Mouse (Mus musculus) heart, embryonic 10.5 days (tissue): ENCODE data around the gene 1700010B08Rik. TPM values are rescaled to one million over a fixed set of nuclear protein-coding genes. Genes with fewer than 3 reads are reported as not detected.

ENCODE experiments used
- DNase-seq: peaks from one replicate; pipeline ENCODE4 v3.0.0-alpha.2; 2017; ENCODE audit warnings: low spot score
- H3K27ac ChIP-seq: fragments of 300-500 bp; sonication (generic); 2 replicates; pipeline ENCODE4 v1.5.1; 2016; ENCODE audit warnings: mild to moderate bottlenecking
- H3K27me3 ChIP-seq: fragments of 300-500 bp; sonication (generic); 2 replicates; pipeline ENCODE4 v1.6.1; 2016; ENCODE audit warnings: mild to moderate bottlenecking; ENCODE audit not compliant: poor library complexity, insufficient read depth, severe bottlenecking
- H3K36me3 ChIP-seq: fragments of 300-500 bp; sonication (generic); 2 replicates; pipeline ENCODE4 v1.6.1; 2016; ENCODE audit warnings: mild to moderate bottlenecking, moderate library complexity
- H3K4me1 ChIP-seq: fragments of 300-500 bp; sonication (generic); 2 replicates; pipeline ENCODE4 v1.6.1; 2016; ENCODE audit warnings: mild to moderate bottlenecking
- H3K4me3 ChIP-seq: fragments of 300-500 bp; sonication (generic); 2 replicates; pipeline ENCODE4 v1.5.1; 2016; ENCODE audit warnings: mild to moderate bottlenecking, moderate library complexity
- H3K9me3 ChIP-seq: fragments of 300-500 bp; sonication (generic); 2 replicates; pipeline ENCODE4 v1.6.1; 2016; ENCODE audit warnings: mild to moderate bottlenecking, moderate library complexity
- WGBS: fragments of 180-500 bp; shearing (Covaris S2); methylation state at CpG from one replicate; pipeline ENCODE4 v1.1.7; 2016; 5-methylcytosine and 5-hydroxymethylcytosine counted together
- microRNA-seq: library from miRNA; unstranded; fragments of <30 nt; microRNA quantifications from one replicate; pipeline ENCODE4, GENCODE M21; 2017
- polyA plus RNA-seq: library from polyadenylated mRNA; unstranded; fragments of >200 nt; fragmentation: Nextera tagmentation; extraction: Ambion mirVana; gene quantifications from 2 replicates; pipeline ENCODE4 v1.2.1, GENCODE M21; 2016

Gene 1700010B08Rik
- polyA plus RNA-seq, 1 experiment from 2014 or later: not detected

GRCm38 (mm10) chr2:173757624-173758155 is 38.5 kb downstream of the 1700010B08Rik start:
- Histone ChIP-seq H3K4me3 (no peak overlapping the region), H3K4me1 (peaks cover 40% of the 10 kb centered on the region), H3K27ac (no peak overlapping the region), H3K36me3 (0 out of 2 replicates have a peak, but pooled peaks cover 2% of the 10 kb centered on the region), H3K27me3 (no peaks in the 10 kb centered on the region), H3K9me3 (no peaks in the 10 kb centered on the region)
- 84% methylated on average over 8 of the region's 8 CpGs for WGBS
- no peak for DNase-seq

DNA sequence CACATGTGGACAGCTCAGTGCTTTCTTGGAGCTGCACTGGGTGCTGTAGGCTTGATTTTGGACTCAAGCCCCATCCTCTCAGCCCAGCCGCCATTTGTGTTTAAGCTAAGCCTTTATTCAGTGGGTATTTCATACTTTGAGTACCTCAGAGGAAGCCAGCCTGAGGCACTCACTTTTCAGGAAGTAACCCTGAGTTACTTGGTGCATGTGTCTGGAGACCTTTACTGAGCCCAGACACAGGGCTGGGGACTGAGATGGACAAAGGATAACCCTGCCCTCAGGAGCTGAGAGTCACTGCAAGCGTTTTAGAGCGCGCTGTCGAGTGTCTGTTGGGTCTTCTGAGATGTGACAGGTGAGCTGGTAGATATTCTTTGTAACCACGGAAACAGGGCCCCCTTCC is 41.4 kb downstream of the 1700010B08Rik start:
- Histone ChIP-seq H3K36me3 (peaks cover 11% of the 10 kb centered on the region; the same call in 1 of the 2 replicates), H3K27ac (0 out of 2 replicates have a peak overlapping the region, but pooled peaks have one; percentile 2), H3K4me1 (peaks cover 55% of the 10 kb centered on the region), H3K9me3 (no peaks in the 10 kb centered on the region), H3K27me3 (no peaks in the 10 kb centered on the region), H3K4me3 (no peak overlapping the region)
- 89% methylated on average over 6 of the region's 6 CpGs for WGBS
- DNase-seq: no peak

GRCm38 (mm10) chr2:173764629-173765028 is 45.4 kb downstream of the 1700010B08Rik start:
- DNase-seq: no peak
- no peak overlapping the region for H3K4me3 ChIP-seq
- 46% methylated on average over 3 of the region's 3 CpGs for WGBS
- peaks cover 14% of the 10 kb centered on the region; the same call in 1 of the 2 replicates for H3K36me3 ChIP-seq
- H3K27ac ChIP-seq: no peak overlapping the region
- no peaks in the 10 kb centered on the region for H3K9me3 ChIP-seq
- H3K27me3 ChIP-seq: no peaks in the 10 kb centered on the region
- H3K4me1 ChIP-seq: peaks cover 72% of the 10 kb centered on the region

DNA sequence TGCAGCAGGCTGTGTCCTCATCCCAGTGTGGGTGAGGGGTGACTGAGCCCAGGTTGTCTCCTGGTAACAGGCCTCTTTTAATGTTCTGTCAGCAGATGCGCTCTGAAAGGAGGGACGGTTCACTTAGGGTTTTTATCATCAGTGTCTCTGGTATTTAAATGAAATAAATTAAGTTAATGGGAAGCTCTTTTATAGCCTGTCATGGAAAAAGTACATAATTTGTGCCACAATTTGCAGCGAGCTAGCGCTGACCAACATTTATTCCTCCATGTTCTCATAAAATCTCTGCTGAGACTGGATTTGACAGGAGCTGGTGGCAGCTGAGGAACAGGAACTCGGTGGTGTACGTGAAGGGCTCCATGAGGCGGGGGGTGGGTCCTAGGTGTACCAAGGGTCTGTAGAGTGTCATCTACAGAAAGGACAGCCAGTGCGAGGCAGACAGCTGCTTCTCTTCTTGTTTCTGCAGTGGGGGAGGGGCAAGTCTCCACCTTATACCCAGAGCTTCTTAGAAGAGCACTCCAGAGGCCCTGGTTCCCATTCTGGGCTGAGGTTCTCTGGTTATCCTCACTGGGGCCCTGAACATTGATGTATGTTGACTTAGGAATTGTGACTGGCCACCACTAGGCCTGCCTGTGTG is 48.9 kb downstream of the 1700010B08Rik start:
- no peaks in the 10 kb centered on the region for H3K27me3 ChIP-seq
- H3K4me3 ChIP-seq: no peak overlapping the region
- DNase-seq: no peak
- H3K36me3 ChIP-seq: peaks cover 21% of the 10 kb centered on the region; the same call in 1 of the 2 replicates
- peak overlapping the region; percentile 42; the same call in 1 of the 2 replicates for H3K27ac ChIP-seq
- 53% methylated on average over 8 of the region's 8 CpGs for WGBS
- H3K9me3 ChIP-seq: no peaks in the 10 kb centered on the region
- H3K4me1 ChIP-seq: peaks cover 76% of the 10 kb centered on the region

DNA sequence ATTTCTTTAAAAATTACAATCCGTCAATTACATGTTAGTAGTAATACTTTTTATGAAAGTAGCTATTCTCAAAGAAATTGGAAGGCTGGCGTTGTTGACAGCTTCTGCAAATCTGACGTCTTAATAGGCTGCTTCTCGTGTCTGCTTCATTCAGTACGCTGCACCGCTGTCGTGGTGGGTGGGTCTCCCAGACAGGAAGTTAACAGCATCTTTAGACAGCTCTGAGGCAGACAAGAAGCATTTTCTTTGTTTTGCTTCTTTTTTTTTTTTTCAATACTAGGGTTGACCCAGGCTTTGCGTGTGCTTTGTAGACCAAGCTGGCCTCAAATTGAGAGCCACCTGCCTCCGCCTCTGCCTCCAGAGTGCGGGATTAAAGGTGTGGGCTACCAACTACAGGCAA is 50.0 kb downstream of the 1700010B08Rik start:
- H3K27ac ChIP-seq: no peak overlapping the region; the same call in 1 of the 2 replicates
- 57% methylated on average over 10 of the region's 10 CpGs for WGBS

GRCm38 (mm10) chr2:173770620-173771019 is 51.4 kb downstream of the 1700010B08Rik start:
- Histone ChIP-seq H3K9me3 (no peaks in the 10 kb centered on the region), H3K4me3 (no peak overlapping the region), H3K27ac (no peak overlapping the region), H3K36me3 (peaks cover 12% of the 10 kb centered on the region; the same call in 1 of the 2 replicates), H3K27me3 (no peaks in the 10 kb centered on the region), H3K4me1 (peaks cover 78% of the 10 kb centered on the region)
- DNase-seq: no peak
- 80% methylated on average over 5 of the region's 5 CpGs for WGBS

More for the DNA sequence above, 50.0 kb downstream of the 1700010B08Rik start:
- H3K9me3 ChIP-seq: no peaks in the 10 kb centered on the region
- peaks cover 77% of the 10 kb centered on the region for H3K4me1 ChIP-seq
- peaks cover 15% of the 10 kb centered on the region; the same call in 1 of the 2 replicates for H3K36me3 ChIP-seq
- no peak for DNase-seq
- H3K27me3 ChIP-seq: no peaks in the 10 kb centered on the region
- no peak overlapping the region for H3K4me3 ChIP-seq

Small RNAs within 50 kb of the gene (microRNA-seq; reads per million reads assigned to microRNA genes)
- not detected for gene Mir6340

Other genes with a start within 250 kb of the 1700010B08Rik start
- not detected in 2 replicates for gene 1700021F07Rik, start 196.8 kb upstream of the 1700010B08Rik start, polyA plus RNA-seq
- gene Ankrd60, start 141.1 kb upstream of the 1700010B08Rik start, polyA plus RNA-seq: not detected in 2 replicates
- 33.0 and 33.9 TPM in 2 replicates for gene Rab22a, start 59.7 kb upstream of the 1700010B08Rik start, polyA plus RNA-seq
- gene Vapb, start 18.1 kb downstream of the 1700010B08Rik start, polyA plus RNA-seq: 11.2 and 13.6 TPM in 2 replicates